Mouse (Mus musculus) R1 (cell line): ENCODE measurements around the gene Fzr1.

Experiments
- DNase-seq: peaks from one replicate; pipeline ENCODE4 v3.0.0-alpha.2; 2018; ENCODE audit warnings: low read depth, low spot score

Gene Fzr1

DNA sequence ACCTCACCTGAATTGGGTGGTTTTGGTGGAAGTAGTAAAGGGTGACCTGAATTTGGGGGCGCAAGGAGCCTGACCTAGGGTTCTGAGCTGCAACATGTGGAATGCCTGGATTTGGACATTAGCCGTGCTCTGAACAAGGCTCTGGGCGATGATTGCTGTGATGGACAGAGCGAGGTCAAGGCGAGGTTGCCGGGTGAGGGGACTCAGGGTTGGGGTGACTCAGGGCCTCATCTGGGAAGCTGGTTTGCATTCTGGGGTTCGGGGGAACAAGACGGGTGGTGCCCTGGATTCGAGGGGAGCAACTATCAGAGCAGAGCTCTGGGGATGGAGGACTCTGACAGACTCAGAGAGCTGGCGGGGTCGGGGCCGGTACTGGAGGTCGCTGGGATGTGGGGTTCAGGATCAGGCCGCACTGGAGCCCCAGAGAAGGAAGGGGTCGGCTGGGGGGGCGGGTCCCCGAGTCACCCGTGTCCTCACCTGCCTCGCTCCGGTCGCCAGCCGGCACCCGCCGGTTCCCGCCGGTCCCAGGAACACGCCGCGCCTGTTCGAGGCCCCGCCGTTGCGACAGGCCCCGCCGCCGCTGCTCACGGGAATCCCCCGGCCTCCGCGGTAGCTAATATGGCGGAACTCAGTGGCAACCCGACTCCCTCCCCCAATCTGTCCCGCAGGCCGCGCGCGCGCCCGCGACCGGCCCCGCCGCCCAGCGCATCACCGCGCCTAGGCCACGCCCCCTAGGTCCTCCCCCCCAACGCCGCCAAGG is at the start of gene Fzr1:
Gene Fzr1, minus strand, starts transcription at position 724 of the 760 bp plus-strand sequence.
- DNase-seq: no peak

DNA sequence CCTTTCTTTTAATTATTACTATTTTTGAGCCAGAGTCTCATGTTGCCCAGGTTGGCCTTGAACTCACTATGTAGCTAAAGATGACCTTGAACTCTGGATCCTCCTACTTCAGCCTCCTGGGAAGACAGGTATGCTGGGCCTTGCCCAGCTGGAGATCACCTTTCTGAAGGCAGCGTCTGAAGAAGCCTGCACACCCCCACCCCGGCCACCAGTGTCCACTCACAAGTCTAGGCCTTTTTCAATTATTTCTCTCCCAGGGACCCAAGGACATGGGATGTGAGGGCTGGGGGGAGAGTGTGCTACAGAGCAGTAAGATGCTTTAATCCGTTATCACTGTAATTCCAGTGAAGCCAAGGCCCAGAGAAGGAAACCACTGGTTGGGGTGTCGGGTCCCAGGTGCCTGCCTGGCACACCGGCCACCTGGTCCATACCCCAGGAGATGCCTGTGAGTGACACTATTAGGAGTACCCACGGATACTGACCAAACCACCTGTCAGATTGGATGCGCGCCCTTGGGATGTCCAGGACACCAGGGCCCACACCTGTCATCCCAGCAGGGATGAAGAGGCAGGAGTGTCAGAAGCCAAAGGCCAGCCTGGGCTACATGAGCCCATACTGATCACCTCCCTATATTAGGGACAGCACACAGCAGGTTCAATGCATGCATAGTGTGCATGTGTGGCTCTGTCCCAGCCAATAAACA is 49.6 kb upstream of the Fzr1 start:
- no peak for DNase-seq

DNA sequence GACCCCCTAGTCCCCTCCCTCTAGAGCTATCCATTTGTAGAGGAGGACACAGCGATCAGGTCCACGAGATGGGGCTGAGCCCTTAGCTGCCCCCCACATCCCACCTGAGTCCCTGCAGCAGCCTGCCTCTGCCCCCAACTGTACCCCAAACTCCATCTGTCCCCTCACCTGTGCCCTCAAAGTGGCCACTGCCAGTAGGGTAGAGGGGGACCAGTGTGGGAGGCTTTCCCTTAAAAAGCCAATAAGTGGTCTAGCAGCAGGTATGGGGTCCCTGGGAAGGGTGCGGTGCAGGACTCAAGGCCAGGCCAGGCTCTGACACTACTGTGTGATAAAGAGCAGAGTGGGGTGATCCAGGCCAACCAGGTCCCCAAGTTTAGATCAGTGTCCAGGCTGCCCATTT is 49.0 kb upstream of the Fzr1 start:
- no peak for DNase-seq

DNA sequence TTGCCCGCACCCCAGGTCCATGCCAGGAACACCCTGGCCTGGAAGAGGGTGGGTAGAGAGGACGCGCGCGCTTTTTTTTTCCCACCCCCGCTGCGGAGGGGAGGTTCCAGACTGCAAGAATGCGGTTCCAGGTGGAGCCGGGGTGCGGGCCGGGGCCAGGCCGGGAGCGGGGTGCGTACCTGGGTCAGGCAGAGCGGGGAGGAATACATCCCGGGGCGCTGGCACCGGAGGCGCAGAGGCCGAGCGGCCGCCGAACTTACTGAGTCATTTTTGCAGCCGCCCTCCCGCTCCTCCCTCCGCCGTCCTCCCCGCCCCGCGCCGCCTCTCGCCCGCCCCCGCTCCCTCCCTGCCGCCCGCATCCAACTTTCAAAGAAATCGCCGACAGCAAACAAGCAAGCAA is 48.6 kb upstream of the Fzr1 start:
- DNase-seq: no peak

DNA sequence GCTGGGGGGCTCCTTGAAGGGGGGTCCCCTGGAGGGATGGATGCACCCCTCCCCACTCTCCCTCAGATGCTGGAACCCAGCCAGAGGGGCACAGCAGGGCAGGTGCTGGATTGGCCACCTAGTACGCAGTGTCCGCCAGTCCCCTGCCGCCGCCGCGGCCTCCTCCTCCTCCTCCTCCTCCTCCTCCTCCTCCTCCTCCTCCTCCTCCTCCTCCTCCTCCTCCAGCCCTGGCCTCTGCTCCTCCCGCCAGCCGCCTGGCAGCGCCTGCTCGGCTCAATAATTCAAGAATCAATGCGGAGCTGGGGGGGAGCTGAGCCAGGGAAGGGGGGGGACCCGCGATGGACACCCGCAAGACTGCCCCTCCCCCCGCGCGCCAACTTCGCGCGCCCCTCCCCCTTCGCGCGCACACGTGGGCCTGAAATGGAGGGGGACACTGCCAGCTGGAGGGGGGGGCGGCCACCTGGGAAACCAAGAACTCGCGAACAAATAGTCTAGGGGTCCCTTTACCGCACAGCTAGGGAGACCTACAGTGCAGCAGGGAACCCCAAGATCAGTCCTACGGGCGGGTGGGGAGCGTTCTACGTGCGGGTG is 47.9 kb upstream of the Fzr1 start:
- no peak for DNase-seq

DNA sequence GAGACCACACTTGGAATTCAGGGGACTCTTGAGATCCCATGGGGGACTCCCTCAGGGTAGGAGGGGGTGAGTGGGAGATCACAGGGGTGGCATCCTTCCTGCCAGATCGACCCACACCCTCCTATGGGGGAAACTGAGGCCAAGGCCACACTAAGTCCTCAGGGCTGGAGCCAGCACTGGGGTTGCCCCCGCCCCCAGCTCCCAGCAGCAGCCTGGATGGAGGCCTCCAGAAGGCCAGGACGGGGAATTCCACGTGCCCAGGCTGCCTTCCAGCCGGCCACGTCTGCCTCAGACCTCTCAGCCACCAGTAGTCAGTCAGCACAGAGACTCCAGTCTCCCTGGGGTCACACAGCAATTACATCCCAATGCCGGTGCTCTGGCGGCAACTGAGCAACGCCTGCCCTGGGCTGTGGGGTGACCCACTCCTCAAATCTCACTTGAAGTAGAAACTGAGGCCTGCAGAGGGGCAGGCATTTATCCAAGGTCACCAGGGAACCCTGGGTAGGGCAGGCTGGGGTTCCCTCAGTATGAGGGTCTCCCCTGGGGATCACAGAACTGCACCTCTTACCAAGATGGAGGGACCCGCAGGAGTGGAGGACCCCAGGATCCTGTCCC is 47.0 kb upstream of the Fzr1 start:
- no peak for DNase-seq

DNA sequence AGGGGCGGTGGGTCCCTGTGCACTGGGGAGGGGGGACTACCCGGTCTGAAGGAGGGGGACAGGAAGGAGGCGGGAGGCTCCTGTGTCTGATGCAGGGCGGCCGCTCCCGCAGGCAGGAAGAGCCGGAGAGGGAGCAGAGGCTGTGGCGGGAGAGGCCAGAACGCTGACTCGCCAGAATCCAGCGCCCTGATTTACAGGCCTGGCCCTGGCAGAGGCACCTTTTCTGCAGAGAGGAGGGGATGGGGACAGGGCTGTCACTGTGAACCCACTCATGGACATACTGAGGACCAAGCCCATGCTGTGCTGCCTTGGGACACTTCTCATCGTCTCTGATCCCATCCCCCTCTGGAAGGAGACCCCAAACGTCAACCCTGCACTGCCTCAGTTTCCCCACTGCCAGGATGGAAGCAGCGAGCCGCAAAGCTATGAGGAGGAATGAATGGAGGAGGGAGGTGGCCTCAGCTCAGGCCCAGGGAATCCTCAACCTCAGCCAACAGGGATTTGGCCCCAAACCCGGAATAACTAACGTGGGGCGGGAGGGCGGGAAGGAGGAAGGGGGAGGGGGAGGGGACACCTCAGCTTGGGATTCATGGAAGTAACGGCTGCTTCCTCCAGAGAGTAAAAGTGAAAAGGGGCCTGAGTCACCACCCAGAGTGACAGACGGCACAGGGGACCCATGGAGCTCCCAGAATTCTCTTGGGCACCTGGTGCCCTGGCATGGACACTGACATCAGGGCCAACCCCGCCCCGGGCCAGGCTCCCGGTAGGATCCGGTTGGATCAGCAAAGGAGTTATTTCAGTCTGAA is 46.1 kb upstream of the Fzr1 start:
- no peak for DNase-seq

DNA sequence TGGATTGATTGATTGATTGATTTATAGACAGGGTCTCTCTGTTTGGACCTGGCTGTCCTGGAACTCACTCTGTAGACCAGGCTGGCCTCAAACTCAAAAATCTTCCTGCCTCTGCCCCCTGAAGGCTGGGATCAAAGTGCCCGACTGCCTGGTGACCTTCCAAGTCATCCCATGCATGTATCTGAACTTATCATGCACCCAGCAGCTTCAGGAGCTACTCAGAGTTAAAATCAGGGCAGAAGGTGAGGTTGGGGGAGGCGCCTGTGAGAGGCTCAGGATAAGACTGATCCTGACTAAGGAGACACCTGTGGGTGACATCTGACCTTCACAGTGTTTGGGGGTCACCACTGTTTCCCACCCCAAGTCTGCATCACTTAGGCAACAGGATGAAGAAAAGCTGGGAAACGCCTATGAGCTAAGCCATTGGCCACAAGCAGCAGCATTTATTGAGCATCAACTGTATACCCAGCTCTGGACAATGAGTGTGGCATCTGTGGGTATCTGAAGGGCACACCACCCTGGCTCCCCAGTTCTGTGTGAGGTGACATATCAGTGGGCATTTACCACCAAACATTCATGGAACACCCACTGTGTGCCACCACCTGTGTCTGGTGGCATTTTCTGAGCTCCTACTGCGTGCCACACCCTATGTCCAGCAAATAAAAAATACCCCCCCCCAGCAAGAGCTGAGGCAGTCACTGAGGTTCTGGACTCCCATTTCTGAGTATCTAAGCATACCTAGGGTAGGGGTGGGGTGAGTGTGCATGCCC is 45.3 kb upstream of the Fzr1 start:
- no peak for DNase-seq

DNA sequence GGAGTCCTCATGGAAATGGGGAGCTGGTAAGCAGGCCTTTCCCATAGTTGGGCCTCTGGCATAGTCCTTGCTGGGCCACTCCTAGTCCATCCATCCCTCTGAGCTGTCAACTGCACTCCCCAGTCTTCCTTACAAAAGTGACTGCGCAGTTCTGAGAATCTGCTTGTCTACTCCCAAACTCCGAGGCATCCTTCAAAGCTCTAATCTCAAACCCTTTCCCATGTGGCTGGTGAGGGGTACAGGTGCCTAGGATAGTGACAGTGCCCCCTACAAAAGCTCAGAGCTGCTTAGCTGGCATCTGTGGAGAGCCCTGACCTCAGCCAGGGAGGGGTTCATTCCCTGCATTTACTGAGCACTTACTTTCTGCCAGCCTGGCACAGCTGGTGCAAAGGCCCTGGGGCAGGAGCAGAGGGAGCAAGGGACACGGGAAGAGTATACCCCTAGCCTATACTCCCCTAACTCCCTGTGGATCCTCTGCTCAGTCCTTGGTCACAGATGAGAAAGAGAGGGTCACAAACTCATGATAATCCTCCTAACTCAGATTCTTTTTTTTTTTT is 44.4 kb upstream of the Fzr1 start:
- no peak for DNase-seq

DNA sequence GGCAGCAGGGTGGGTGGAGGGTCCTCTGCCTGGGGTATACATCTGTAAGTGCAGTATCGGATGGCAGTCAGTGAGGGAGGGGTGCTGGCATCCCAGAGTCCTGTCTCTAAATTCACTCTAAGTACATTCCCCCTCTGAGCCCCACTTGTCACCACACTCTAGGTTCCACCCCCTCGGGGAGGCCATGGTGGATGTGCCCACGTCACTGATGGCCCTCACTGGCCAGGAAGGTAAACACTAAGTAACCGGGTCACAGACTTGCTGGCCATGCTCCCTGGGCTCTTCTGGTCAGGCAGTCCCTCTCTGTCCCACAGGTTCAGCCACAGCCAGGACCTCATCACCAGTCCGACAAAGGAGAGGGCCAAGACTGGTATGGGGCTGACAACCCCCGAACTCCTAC is 43.9 kb upstream of the Fzr1 start:
- DNase-seq: no peak

DNA sequence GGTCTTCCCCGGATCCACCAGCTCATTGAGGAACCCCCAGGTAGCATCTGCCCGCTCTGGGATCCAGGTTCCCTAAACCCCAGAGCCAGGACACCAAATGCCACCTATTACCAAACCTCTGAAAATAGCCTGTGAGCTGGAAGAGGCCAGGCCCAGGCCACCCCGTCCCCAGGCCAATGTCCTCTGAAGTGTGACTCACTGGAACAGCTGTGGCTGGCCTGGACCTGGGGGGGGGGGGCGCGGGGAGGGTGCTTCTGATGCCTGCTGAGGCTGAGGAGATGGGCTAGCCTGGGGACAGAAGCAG is 43.4 kb upstream of the Fzr1 start:
- DNase-seq: no peak

DNA sequence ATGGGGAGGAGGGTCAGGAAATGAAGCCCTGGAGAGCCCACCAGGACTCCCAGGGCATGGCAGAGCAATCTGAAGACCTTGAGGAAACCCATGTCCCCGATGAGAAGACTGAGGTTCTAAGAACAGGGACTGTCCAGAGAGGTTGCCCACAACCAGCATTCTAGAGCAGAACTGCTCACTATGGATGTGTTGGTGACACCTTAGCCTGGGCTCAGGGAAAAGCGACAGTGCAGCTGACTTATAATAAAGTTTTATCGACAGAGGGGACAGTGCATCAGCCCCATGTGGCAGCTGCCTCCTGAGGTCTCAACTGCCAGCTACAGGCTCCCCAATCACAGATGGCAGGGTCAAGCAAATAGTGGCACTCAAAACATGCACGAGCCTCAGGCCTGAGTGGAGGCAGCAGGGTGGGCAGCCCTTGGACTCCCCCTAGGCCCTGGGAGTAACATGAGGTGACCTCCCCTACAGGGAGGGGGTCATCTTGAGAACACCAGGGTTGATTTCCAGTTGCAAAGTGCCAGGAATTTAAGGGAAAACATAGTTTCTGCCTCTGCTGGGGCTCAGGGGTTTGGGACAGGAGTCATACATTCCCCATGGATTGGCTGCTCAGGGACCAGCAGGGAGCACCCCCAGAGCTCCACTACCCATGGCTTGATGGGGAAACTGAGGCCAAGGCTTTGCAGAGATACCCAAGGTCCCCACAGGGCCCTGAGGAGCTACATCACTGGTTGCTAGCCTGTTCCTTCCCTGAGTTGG is 42.9 kb upstream of the Fzr1 start:
- DNase-seq: no peak

DNA sequence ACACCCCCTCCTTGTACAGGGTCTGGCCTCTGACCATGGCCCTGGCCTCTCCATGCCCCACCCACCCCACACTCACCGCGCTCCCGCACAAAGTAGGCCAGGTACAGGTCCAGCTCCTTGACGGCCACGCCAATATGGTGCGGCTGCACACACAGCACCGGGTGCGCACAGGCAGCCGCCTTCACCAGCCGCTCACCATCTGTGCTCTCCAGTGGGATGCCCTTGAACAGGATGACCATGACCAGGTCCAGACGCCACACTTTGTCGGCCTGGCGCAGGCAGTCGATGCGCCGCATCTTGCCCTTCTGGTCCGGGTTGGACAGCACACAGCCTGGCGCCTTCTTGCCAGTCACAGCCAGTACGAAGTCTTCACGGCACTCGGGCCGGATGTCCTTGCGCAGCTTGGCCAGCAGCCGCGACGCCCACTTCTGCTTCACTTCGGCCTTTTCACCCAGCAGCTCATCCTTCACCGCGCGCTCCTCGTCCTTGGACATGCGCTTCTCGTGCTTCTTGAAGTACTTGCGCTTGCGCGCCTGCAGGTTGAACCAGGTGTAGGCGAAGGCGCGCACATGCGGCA is 42.0 kb upstream of the Fzr1 start:
- DNase-seq: peak; percentile 64

DNA sequence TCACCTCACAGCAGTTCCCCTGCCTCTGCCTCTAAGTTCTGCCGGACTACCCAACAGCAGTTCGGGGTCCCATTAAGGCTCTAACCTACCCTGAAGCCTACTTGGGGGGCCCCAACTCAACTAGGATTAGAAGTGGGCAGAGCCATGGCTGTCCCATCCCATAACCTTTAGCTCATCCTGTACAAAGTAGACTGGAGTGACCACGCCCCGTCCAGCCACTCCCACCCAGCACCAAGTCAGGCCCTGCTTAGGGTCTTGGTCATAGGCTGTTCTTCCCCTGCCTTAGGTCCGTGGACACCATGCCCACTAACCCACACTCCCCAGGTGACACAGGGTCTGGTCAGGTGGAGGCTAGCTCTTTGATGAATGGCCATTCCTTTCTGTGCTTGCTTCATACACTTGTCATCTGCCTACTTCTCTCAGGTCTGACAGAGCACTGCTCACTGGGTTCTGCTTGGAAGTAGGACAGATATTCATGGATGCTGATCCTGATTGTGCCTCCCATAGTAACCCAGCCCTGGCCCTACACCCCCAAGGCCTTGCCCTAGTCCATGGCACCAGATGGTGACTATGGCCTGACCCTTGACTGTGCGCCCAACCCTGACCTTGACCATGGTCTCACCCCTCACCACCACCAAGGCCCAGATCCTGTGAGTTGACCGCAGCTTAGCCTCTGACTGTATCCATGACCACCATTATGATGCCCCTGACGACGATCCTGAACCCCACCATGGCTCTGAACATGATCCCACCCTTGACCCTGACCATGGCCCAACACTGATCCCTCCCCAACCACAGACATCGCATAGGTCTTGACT is 41.0 kb upstream of the Fzr1 start:
- no peak for DNase-seq

DNA sequence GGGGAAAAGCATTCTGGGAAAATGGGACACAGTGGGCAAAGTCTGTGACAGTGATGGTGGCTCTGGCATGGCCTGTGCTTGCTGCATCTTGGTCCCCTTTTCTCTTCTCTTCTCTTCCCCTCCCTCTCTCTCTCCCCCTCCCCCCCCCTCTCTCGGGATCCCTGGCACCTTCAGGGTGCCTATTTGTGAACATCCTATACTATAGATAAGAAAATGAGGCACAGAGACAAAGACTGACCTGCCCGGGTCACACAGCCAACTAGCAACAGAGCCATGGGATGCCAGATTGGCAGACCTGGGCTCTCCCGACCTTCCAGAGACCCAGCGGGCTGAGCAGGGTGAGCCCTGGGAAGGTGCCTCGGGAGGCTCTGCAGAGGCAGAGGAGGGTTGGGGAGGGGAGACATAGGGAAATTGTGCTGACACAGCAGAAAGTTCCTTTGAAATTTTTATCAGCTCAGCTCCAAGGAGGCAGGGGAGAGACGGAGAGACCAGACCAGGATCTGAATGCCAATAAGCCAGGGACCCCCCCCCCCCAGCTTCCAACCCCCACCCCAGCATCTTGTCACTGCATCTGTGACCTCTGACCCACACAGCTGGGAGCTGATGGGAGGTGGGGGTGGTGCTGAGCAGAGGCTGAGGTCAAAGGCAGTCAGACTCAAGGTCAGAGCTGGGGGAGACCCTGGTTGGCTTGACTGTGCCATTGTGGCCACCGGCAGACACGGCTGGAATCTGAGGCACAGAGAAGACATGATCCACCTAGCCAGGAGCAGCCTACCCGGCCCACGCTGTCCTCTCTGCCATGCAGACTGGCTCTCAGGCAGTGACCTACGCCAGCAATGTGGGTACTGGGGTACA is 40.1 kb upstream of the Fzr1 start:
- DNase-seq: no peak

DNA sequence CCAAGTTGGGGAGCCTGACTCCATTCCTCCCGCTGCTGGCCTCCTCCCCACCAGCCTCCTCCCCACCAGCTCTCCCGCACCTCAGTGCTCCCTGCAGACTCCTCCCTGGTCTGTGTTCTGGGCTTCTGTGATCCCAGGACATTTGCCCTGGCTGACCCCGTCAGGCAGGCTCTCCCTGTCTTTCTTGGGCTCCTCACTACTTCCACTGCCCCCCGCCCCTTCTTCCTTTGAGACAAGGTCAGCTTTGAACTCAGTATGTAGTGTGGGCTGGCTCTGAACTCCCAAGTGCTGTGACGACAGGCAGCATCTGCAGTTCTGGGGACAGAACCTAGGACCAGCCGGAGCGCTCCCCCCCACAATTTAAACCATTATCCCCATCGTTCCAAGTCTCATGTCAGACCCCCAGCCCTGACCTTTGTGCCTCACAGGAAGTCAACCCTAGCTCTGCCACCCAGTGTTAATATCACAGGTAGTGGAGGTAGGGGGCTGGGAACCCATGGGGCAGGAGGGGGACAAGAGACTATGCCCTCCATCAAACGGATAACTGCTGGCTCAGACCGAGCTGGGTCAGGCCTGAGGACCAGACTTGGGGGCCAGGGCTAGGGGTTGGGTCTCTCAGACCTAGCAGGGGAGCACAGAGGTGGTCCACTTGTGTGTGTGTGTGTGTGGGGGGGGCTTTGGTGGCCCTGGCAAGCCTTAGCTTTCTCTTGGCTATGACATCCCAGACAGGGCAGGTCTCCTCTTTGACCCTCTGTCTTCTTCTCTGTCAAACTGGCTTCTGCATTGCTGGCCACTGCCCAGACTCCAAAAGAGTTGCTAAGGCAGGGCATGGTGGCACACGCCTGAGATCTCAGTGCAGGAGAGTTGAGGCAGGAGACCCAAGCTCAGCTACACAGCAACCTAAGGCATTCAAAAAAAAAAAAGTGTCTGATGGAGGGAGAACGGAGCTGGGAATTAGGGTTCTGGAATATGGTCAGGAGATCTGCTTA is 39.2 kb upstream of the Fzr1 start:
- no peak for DNase-seq
